Mouse (Mus musculus) bone marrow, adult 2 months (tissue): ENCODE results near the gene Hbb-bt. TPM values are rescaled to one million over a fixed set of nuclear protein-coding genes. Genes with fewer than 3 reads are reported as not detected.
A peak's percentile ranks its signal among the peaks of the same experiment; 100 is the strongest.

Experiments
- H3K27ac ChIP-seq: fragments of 200-500 bp; 2 replicates; pipeline ENCODE4 v1.5.1; 2012; ENCODE audit warnings: low read depth, mild to moderate bottlenecking, control low read depth, inconsistent platforms, low read length; ENCODE audit not compliant: control insufficient read depth, poor library complexity, insufficient read depth
- H3K4me1 ChIP-seq: fragments of 200-500 bp; 2 replicates; pipeline ENCODE4 v1.6.1; 2011; ENCODE audit warnings: low read length; ENCODE audit not compliant: control insufficient read depth, insufficient read depth
- H3K4me3 ChIP-seq: fragments of 200-500 bp; replicated peaks from 2 replicates; pipeline ENCODE3; 2011; ENCODE audit warnings: mild to moderate bottlenecking, low read depth, low read length, control low read depth; ENCODE audit not compliant: control insufficient read depth
- CTCF ChIP-seq: fragments of 200-500 bp; IDR thresholded peaks from 2 replicates; pipeline ENCODE4 v1.5.1; 2011; ENCODE audit warnings: low read length, control low read depth; ENCODE audit not compliant: control insufficient read depth, insufficient read depth
- POLR2A ChIP-seq: fragments of 200-500 bp; IDR thresholded peaks from 2 replicates; pipeline ENCODE4 v1.6.1; 2011; ENCODE audit warnings: low read depth, mild to moderate bottlenecking, control low read depth, low read length, borderline replicate concordance; ENCODE audit not compliant: control insufficient read depth
- WGBS: fragments of 180-500 bp; shearing (Covaris S2); methylation state at CpG from one replicate; pipeline ENCODE4 v1.1.7; 2018; 5-methylcytosine and 5-hydroxymethylcytosine counted together
- polyA plus RNA-seq: library from polyadenylated mRNA; stranded (reverse); fragments of >200 nt; gene quantifications from 2 replicates; pipeline ENCODE4 v1.2.4, GENCODE M21; 2011; ENCODE audit warnings: low replicate concordance; ENCODE audit not compliant: missing spikeins, insufficient read depth, insufficient read length

Gene Hbb-bt
- 16,360 and 37,491 TPM in 2 replicates for polyA plus RNA-seq

GRCm38 (mm10) chr7:103813766-103814165 lies at the start of gene Hbb-bt:
TSS of gene Hbb-bt (minus strand) at chr7:103813996.
- peak within 1 kb of the TSS; percentile 91 for H3K27ac ChIP-seq
- 59% methylated on average over 3 of the region's 3 CpGs for WGBS

GRCm38 (mm10) chr7:103861531-103861930 lies 47.7 kb upstream of the Hbb-bt start:
- TF ChIP-seq CTCF (no peak), POLR2A (no peak)
- peak overlapping the region; percentile 46; the same call in 1 of the 2 replicates for H3K27ac ChIP-seq
- H3K4me1 ChIP-seq: no peaks in the 10 kb centered on the region
- no peak overlapping the region for H3K4me3 ChIP-seq
- WGBS: 37% methylated on average over 3 of the region's 3 CpGs

More at GRCm38 (mm10) chr7:103813766-103814165, at the start of gene Hbb-bt:
- TF ChIP-seq POLR2A (peak; percentile 63; the same call in 1 of the 2 replicates), CTCF (no peak)
- Histone ChIP-seq H3K4me3 (peak within 1 kb of the TSS; percentile 65), H3K4me1 (no peaks in the 10 kb centered on the region; the same call in 1 of the 2 replicates)

GRCm38 (mm10) chr7:103860855-103861254 lies 47.1 kb upstream of the Hbb-bt start:
- WGBS: 23% methylated on average over 1 of the region's 1 CpGs
- Histone ChIP-seq H3K4me1 (no peaks in the 10 kb centered on the region), H3K4me3 (no peak overlapping the region), H3K27ac (no peak overlapping the region; the same call in 1 of the 2 replicates)
- no peak for TF ChIP-seq POLR2A
- TF ChIP-seq CTCF: peak; percentile 23; the same call in 1 of the 2 replicates

GRCm38 (mm10) chr7:103859076-103859475 lies 45.3 kb upstream of the Hbb-bt start:
- Histone ChIP-seq H3K4me1 (no peaks in the 10 kb centered on the region), H3K4me3 (no peak overlapping the region), H3K27ac (no peak overlapping the region)
- TF ChIP-seq POLR2A: no peak
- TF ChIP-seq CTCF: no peak
- WGBS: 31% methylated on average over 2 of the region's 2 CpGs

GRCm38 (mm10) chr7:103854669-103855068 lies 40.9 kb upstream of the Hbb-bt start:
- no peak for TF ChIP-seq CTCF
- TF ChIP-seq POLR2A: no peak
- Histone ChIP-seq H3K27ac (no peak overlapping the region), H3K4me3 (no peak overlapping the region), H3K4me1 (no peaks in the 10 kb centered on the region)
- 56% methylated on average over 1 of the region's 1 CpGs for whole genome bisulfite sequencing

GRCm38 (mm10) chr7:103853090-103853489 lies 39.3 kb upstream of the Hbb-bt start, which contains the start of gene Hbb-y:
TSS of gene Hbb-y (minus strand) at chr7:103853216.
- 63% methylated on average over 2 of the region's 2 CpGs for WGBS
- no peaks in the 10 kb centered on the region for H3K4me1 ChIP-seq

GRCm38 (mm10) chr7:103844525-103845325 lies 30.9 kb upstream of the Hbb-bt start:
- TF ChIP-seq CTCF: no peak
- no peak for TF ChIP-seq POLR2A
- no peak overlapping the region for H3K4me3 ChIP-seq
- H3K27ac ChIP-seq: no peak overlapping the region
- peaks cover 1% of the 10 kb centered on the region; the same call in 1 of the 2 replicates for H3K4me1 ChIP-seq
- WGBS: 50% methylated on average over 1 of the region's 2 CpGs

More at GRCm38 (mm10) chr7:103853090-103853489, 39.3 kb upstream of the Hbb-bt start, which contains the start of gene Hbb-y:
- H3K27ac ChIP-seq: no peak within 1 kb of the TSS
- TF ChIP-seq CTCF (no peak), POLR2A (no peak)
- no peak within 1 kb of the TSS for H3K4me3 ChIP-seq

- 84% methylated on average over 2 of the region's 2 CpGs for WGBS
- Histone ChIP-seq H3K4me1 (peaks cover 1% of the 10 kb centered on the region; the same call in 1 of the 2 replicates), H3K27ac (no peak within 1 kb of the TSS), H3K4me3 (no peak within 1 kb of the TSS)
- TF ChIP-seq CTCF: no peak
- TF ChIP-seq POLR2A: no peak
These were observed 29.2 kb upstream of the Hbb-bt start, which contains the start of gene Hbb-bh1 for GRCm38 (mm10) chr7:103843034-103843433. TSS of gene Hbb-bh1 (minus strand) at chr7:103843164.
